Mouse (Mus musculus) lung, postnatal 0 days (tissue): ENCODE measurements at regions not wholly inside any gene's neighbourhood (a gene's known extent, or its start where the extent isn't known, plus 50 kb on each side); places are given as distances from the start of the nearest gene placed in this dataset.

Experiments used
- CTCF ChIP-seq: IDR thresholded peaks from 2 replicates; pipeline ENCODE4 v1.5.1; 2016; ENCODE audit warnings: antibody characterized with exemption, mild to moderate bottlenecking
- EP300 ChIP-seq: IDR thresholded peaks from 2 replicates; pipeline ENCODE4 v1.6.1; 2016; ENCODE audit warnings: antibody characterized with exemption, mild to moderate bottlenecking, control low read depth

DNA sequence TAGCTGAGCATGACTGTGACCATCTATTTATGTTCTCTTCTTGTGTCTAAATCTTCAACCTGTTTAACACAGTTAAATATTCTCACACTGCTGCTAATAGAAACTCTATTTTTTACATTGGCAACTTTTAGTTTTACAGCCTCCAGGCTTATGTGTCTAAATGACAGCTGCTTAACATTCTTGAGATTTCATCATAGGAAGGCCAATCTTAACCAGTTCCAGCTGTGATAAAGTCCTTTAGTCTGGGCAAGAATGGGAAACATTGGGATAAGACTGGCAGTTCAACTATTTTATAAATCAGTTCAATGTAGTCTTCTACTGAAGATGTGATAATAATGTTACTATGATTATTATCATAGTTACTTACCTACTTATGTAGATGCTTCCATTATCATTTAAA, 308.9 kb upstream of the Adamts5 start:
- TF ChIP-seq CTCF, result no peak
- no peak for TF ChIP-seq EP300
